Mouse (Mus musculus): ENCODE measurements at regions not wholly inside any gene's neighbourhood (a gene's known extent, or its start where the extent isn't known, plus 50 kb on each side); places are given as distances from the start of the nearest gene placed in this dataset.

DNA sequence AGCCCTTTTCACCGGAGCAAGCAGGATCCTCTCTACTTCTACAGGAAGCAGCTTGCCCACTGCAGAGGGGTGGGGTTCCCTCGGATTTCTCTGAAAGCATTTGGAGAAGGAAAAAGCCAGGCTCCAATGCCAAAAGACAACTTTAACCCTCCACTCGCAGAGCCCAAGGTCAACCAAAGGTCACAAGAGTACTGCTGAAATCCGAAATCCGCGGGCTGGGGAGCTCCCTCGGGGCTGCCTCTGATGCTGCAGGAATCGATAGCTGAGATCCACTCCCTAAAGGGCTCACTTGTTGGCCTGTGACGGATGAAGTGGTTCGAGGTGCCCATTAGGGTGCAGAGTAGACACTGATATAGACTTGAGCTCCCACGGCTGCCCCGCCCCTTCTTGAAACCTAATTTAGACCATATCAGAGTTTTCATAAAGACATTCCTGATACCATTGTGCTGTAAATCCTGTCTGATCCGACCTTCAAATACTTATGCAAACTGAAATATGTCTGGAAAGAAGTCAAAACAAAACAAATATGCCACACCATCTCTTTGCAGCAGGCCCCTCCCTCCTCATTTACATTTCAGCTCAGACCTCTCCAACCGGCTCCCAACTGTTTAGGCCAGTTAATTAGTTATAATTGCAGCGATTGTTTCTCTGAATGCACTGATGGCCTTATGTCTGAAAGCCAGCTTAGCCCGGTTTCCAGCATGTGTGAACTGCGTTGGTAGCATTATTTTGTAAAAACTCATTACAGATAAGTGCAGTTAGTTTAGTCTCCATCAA lies 170.8 kb upstream of the Map3k1 start:
- DNase-seq: peak; percentile 51

DNA sequence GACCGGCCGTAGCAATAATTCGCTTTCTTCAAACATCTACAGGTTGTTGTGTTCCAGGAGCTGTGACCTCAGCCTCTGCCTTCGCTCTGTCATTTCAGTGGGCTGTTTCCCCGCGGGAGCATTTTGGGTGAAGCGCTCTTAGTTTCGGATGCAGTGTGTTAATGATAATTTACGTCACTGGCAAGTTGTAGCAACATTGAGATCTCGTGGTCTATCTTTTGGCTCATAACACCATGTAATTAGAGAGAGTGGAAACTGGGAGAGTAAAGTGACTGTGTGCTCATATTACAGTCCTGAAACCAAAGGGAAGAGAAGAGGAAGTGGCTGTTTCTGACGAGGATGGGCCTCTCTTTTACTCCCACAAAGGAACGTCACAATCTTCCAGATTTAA lies 171.4 kb upstream of the Map3k1 start:
- DNase-seq: peak; percentile 38

DNA sequence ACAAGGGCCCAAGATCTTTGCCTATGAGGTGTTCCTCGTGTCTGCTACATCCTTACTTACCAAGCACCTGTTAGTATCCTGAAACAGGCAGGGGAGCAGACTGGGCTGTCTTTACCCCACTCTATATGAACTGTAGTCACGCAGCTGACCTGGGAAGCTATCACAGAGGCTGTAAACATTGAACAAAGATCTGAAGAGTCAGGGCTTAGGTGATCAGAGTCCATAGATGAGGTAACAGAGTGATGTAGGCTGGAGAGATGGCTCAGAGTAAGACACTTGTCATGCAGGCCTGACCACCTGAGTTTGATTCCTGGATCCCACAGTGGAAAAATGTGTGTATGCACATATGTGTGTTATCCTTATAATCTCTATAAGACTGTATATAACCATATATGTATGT lies 172.3 kb upstream of the Map3k1 start:
- DNase-seq: no peak

DNA sequence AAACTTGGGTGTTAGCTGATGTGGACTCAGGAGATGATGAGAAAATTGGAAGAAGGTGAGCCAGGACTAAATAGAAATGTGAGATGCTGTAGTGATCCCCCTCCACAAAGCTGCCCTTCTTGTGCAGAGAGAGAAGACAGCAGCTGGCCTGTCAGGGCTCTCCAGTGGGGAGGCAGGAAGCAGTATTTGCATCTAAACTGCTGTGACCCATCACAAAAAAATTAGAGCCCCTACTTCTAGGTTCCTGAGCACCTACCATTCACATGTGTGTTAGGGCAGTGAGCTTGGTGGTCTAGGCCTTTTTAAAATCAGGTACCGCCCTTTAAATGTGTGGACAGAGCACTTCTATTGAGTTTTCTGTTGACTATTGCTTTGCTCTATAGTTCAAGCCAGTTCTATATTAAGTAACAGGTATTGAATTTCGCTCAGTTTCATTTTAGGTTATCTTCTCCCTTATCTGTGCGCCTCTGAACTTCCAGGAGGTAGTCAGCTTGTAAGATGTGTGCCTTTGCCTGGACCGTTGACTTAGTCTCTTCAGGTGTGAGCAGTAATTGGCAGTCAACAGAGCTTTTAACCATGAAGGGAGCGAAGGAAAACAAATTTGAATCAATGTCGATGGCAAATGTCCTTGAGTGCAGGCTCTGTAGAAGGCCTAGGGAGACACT lies 174.1 kb upstream of the Map3k1 start:
- DNase-seq: no peak

DNA sequence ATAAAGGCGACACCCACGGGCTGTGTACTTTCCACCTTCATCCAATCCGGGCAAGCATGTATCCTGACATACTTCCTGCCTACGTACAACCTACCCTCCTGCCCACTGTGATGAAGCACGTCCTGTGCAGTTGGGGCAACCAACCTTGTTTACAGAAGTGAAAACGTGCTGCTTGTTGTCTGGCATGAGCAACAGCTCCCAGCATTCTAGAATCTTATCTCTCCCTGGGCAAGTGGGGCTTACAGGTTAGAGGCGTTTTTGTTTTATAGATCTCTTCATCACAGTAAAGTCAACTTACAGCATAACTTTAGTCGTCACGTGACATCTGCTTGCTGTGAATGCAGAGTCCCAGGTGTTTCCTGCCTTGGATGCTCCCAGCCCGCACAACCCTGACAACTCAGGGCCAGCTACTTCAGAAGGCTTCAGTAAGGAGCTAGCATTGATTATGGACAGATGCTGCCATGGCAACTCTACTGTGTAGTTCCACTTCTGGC lies 175.3 kb upstream of the Map3k1 start:
- no peak for DNase-seq

DNA sequence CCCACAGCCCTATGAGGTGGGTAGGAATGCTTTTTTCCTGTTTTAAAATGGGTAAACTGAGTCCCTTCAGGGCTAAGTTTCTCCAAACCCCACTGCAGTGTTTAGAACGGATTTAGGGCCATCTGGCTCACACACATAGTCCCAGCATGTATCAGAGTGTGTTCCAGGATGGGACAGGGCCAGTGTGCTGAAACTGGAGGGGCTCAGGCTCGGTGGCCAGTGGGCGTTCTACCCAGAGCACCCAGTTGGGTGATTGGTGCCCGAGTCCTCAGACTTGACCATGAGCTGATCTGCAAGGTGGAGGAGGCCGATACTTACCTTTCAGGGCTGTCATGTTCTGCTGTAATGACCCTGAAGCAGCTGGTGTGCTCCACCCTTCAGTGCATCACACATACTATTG lies 176.6 kb upstream of the Map3k1 start:
- DNase-seq: no peak

DNA sequence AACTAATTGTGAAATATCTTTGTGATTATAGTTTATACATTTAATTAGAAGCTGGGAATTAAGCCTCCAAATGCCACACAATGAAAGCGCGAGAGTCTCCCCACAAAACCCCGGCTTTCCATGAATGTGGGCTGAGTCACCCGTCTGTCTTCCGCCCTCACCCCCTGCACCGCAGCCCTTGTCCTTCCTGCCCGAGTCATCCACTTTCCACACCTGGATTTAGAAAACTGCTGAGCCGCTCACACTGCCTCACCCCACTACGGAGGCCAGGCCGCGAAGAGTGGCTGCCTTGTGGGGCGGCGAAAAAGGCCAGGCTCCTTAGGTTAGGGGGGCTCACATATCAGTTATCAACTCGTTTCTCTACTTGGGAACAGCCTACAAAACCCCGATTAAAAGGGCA lies 177.9 kb upstream of the Map3k1 start:
- DNase-seq: no peak

DNA sequence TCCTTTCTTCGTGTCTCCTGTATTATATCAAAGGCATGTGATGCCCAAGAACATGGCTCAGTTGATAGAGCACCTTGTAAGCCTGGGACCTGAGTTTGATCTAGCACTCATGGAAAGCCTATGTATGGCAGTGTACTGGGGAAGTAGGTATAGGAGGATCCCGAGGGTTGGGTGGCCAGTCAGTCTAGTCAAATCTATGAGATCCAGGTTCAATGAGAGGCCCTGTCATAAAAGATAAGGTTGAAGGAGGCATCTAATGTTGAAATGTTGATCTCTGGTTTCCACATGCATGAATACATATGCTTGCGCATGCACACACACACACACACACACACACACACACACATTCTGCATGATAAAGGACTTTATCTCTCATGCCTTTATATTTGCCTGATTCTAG lies 178.6 kb upstream of the Map3k1 start:
- DNase-seq: no peak

DNA sequence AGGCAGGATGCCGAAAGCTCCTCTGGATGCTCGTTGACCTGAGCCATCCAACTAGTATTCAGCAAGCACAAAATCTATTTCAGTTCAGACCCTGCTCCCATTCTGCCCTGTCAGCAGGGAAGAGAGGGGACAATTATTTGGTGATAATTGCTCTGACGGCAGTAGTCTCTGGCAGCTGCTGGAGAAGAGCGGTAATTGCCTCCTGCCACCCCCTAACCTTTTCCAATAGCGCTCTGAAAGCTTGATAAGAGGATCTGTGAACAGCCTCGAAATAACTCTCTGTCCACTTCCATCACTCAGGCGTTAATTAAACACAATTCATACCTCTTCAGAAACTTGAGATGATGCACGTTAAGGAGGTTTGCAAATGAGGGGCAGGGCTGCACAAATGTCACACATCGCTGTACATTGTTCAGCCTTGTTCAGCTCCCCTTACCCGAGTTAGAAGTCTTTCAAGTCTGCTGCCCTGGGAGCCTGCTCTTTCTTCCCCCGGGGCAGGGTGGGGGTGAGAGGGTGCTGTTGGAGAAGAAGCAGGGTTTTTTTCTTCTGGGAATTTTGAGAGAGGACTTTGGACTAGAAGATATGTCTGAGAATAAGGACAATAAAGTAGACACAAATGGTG lies 182.2 kb upstream of the Map3k1 start:
- DNase-seq: no peak

DNA sequence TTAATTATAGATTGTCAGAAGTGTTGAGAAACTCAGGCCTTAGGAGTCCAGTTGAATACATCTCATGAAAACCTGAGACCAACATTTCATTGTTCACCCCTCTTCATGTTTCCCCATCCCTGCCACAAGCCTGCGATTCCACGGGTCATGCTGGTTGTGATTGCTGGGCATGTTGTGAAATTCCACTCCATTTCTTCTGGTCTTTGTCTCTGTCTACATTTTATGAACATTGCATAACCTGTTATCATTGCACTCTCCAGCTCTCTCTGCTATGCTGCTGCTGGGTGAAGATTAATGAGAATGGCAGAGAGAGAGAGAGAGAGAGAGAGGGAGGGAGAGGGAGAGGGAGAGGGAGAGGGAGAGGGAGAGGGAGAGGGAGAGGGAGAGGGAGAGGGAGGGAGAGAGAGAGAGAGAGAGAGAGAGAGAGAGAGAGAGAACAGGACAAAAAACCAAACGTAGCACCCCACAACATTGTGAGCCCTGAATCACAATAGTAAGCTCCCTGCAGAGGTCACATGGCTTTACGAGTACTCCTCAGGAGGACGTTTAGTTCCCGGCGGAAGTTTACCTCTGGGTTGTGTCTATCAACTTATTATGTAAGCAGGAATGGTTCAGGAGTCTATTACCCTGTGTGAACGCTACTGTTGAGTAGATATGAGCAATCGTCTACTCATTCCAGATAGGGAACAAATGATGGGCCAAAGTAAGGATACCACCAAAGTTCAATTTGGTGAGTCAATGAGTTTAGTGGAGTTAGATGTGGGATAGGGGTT lies 183.5 kb upstream of the Map3k1 start:
- DNase-seq: no peak

DNA sequence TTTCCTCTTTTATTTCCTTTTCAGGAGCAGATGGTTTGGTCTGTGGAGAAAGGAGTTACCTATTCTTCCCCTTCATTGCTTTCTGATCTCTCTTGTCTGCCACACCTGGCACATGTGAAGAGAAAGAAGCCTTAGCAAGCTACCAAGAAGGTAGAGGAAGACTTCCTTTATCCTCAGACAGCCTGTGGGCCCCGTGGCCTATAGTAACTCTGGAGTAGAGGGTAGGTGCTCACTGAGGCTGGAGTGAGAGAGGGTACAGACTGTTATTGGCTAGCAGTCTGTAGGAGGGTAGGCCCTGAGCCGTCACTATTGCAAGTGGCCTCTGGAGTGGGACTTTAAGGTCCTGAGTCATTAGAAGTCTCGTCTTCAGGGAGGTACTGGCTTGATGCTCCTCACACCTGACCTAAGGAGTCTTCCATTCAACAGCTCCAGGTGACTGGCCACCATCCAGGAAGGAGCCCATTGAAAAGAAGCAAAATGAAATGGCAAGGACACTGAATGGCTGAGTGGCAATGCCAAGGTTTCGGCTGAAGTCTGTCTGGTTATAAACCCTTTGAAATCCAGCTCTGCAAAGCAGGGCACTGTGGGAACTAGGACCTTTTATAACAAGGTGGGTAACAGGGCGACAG lies 186.2 kb upstream of the Map3k1 start:
- DNase-seq: no peak

DNA sequence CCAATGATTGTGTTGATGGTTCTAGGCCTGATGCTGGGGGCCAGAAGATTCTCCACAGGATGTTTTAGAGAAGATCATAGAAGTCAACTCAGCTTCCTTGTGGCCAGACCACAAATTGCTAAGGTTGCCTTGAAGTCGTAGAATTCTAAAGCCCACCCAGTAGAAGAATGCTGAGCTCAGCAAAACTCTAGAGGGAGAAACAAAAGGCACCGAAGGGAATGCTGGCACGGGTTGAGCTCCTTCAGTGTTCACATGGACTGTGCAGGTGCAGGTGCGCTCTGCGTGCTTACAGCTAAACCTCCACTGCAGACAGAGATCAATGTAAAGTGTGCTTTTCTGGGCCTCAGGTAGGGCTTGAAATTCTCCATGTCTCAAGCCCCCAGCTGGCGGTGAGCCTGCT lies 186.9 kb upstream of the Map3k1 start:
- DNase-seq: no peak

DNA sequence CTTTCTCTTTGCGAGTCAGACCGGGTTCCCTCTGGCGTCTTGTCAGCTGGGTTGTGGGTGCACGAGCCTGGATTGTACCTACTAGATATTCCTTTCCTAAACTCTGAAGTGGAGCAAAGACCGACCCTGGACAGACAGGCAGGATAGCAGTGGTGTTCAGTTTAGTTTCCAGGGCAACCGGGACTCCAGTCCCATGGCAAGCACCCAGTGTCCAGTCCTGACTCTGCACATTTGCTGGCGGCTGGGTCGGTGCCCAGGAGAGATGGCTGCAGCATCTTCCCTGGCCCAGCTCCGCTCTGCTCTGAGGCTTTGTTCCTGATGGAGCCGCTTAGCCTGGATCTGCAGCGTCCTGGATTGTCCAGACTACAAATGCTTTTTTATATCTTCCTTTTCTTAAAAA lies 188.1 kb upstream of the Map3k1 start:
- peak; percentile 69 for DNase-seq

DNA sequence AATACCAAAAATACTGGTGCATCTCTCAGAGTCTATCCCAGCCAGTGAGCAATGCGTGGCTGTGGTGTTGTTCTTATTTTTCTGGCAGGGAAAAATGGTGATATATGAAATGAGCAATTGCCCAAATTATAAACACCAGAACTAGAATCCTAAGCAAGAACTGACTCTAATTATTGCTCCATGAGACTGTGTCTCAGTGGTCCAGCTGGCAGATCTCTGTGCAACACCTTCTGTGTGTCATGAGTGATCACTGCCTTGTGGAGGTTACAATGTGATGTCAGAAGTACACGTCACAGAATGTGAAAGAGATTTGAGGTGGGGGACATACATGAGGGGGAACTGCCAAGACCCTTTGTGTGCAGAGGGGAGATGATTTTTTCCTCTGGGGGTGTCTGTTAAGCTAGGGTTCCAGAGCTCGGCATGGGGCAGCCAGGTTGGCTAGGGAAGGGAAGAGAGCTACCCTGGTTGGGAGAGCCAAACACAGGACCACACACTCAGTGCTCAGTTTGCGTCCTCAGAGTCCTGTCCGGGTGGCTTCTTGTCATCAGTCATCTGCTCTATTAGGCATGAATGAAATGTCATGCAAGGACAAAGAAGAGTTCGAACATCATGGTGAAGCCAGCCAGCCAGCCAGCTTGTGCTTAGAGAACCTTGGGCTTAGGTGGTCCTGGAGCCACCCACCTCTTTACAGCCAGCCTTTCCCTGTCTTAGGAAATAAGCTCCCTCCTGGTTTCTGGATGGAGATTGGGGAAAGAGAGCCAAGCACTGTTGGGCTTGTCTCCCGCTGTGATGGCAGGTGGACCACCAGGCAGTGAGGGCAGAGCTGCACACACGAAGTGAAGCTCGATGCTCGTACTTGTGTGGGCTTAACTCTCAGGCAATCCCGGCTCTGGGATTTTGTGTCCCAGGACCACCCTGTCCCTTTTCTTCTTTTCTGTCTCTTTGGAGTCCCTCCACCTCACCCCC lies 189.5 kb upstream of the Map3k1 start:
- DNase-seq: no peak

DNA sequence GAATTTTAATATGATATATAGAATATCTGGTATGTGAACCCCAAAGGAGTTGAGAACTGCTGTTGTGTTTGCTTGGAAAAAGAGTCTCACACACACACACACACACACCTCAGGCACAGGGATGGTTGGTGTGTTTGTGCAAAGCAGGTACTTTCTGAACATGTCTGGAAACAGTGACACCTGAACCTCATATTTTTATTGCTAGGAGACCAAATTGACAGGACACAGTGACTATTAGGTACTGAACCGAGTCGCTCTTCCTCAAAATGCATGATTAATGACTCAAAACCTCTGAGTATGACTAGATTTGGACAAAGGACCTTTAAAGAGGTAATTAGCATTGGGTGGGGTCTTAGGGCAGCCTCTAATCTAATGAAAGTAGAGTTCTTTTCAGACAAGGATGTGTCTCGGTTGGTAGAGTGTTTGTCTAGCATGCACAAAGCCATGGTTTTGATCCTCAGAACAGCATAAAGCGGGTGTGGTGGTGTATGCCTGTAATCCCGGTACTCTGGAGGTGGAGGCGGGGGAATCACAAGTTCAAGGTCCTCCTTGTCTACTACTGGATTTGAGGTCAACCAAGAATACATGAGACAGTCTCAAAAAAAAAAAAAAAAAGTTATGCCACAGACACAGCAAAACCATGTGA lies 191.0 kb upstream of the Map3k1 start:
- DNase-seq: no peak

DNA sequence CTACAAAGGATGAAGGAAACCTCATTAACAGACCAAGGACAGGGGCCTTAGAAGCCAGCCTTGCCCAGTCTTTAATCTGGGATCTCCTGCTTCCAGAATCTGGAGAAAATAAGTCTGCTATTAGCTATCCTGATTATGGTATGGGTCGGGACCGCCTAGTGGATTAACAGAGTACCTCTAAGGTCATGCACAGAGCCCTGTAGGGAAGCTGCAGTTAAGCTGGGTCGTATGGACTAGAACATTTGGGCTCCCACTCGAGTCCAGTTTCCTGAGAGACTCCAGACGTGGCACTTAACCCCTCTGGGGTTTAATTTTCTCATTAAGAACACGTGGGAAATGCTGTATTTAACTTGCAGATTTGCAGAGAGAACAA lies 191.5 kb upstream of the Map3k1 start:
- DNase-seq: no peak

DNA sequence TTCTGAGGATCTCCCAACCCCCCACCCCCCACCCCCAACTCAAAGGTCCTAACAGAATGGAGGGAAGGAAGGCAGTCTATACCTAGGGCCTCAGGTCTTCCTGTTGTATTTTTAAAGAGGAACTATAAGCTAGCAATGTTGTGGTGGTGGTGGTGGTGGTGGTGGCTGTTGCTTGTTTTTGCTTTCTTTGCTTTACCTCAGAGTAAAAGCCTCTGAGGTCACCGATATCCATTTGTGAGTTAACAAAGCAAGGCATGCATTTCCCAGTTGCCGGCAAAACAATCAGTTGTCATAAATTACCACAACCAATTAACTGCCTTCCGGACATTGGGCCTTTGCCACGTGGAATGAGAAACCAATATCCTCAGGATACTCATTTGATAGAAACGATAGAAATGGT lies 191.9 kb upstream of the Map3k1 start:
- no peak for DNase-seq

DNA sequence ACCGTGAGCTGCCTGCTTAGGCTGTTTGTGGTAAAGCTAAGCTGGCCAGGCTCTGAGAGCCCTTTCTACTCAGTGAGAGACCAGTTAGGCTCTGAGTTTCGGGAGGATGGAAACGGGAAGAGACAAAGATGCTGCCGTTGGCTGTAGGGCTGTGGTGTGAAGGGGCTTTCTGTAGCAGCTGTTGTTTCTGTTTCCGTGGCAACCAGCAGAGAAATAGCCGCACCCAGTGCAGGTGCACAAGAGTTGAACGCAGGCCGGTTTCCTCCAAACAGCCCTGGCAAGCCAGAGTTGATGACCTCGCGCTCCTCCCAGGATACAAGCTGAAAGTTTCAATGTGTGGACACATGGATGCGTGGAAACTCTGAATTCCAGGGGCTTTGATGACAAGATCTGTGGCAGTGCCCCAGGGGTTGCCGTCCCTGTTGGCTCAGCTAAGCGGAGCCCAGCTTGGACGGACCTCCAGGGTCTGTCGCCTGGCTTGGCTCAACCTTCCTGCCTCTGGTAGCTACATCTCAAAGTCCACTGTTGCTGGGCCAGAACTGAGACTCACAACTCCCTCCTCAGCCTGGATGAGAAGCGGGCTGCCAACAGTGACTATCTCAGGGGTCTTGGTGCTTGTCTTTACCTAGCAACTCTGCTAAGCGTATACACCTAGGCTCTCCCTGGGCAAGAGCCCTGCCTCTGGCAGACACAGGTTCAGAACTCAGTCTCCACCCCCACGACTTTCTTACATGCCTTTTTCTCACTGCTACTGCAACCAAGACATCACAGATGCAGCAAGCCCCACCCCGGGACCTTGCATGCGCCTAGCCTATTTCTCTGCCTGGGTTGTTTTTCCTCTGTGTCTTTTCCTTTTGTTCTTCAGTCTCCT lies 192.6 kb upstream of the Map3k1 start:
- DNase-seq: peak; percentile 56

DNA sequence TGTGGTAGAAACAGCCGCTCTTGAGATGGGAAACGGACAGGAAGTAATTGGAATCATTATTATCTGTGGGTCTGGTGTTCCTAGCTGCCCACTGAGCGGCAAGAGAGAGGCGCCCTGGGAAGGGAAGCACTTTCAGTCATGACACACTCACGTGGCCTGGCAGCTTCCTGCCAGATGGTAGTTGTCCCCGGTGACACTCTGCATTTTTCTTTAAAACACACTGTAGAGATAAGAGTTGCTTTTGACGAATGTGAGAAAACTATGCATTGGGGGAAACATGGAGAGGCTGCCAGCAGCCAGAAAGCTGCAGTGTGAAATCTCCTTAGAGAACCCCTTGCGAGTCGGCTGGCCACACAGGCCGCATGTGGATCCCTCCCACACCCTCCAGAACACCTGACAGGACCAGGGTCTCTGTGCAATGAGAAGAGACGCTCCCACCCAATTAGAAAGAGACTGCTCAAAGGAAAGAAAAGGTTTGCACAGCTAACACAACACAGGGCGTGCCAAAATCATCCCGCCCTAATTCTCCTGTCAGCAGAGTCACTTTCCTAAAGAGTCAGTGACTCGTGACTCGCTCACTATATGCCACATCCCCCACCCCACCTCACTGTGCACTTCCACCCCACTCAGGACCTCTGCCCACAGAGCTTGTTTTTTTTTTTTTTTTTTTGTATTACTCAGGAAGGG lies 194.0 kb upstream of the Map3k1 start:
- peak; percentile 73 for DNase-seq

All from kidney, postnatal 10 days (tissue).